Mouse (Mus musculus): ENCODE measurements at regions not wholly inside any gene's neighbourhood (a gene's known extent, or its start where the extent isn't known, plus 50 kb on each side); places are given as distances from the start of the nearest gene placed in this dataset.
A peak's percentile ranks its signal among the peaks of the same experiment; 100 is the strongest.

DNA sequence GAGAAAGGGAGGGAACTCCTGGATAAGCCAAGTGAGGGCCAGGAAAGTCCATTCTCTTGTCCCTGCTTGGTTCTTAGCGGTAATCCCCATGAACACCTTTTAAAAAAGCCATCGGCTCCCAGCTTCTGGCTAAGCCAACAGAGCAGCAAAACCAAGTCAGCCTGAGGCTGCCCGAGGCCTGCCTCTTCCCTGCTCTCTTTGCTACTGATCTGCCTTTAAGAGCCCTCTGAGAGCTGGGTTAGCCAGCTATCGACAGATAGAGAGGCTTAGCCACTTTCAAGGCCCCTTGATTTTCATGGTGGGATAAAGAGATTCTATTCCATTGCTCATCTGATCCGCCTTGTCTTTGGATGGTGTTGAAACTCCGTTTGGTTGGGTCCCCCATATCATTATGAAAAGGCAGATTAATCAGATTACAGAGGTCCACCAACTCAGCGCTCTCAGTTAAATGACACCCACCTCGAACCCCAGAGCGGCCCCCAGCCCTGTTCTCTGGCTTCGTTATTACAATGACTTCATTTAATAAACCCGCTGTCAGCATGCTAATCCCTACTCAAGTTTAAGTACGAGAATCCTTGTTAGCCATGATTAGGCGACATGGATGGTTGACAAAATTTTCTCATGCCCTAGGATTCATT lies 66.1 kb downstream of the Slc4a3 start:
- no peak for DNase-seq (ENCODE audit: low spot score)

DNA sequence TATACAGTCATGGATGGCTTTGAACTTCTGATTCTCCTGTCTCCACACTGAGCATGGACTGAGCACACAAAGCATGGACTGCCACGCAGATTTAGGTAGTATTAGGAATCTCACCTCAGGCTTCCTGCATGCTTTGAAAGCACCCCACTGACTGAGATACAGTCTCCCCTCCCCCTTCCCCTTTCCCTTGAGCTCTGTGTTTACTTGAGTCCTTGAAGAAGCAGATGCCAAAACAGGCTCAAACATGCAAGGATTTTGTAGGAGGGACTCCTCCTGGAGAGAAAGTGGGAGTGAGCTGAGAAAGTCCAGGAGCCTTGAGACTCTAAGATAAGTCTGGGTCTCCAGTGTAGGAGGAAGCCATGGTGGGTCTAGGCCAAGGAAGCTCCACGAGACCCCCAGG lies 67.1 kb downstream of the Slc4a3 start:
- no peak for DNase-seq (ENCODE audit: low spot score)

DNA sequence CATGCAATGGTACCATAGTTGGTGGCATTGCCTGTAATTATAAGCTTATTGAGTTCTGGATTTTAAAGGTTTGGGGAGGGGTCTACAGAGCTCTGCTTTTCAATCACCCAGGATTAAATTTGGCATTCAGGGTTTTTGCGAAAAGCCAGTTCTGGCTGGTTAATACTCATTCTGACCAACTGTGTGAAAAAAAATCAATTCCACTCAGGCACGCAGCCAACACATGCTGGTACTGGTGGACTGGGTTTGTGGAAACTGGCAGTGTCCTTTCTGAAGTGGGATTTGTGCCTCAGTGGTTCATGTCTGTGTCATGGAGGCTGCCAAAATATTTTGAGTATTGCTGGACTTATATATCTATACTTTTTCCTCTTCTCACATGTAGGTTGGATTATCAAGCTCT lies 70.9 kb downstream of the Slc4a3 start:
- DNase-seq (ENCODE audit: low spot score) = no peak

DNA sequence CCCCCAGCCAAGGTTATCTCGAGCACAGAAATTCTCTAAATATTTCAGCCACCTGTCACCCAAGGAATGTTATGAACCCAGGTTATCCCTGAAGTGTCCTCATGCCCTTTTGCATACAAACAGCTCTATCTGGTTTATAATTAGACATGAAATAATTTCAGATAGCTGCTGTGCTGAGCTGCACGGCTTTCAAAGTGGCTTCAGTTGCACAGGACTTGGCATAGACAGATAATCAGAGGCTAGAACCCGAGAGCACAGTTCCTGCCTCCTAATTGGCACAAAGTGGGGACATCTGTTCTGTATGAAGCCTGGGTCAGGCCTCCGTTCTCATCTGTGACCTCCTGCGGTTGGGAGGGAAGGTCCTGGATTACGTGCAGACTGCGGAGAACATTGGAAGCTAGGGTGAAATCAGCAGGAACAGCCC lies 72.3 kb downstream of the Slc4a3 start:
- no peak for DNase-seq (ENCODE audit: low spot score)

DNA sequence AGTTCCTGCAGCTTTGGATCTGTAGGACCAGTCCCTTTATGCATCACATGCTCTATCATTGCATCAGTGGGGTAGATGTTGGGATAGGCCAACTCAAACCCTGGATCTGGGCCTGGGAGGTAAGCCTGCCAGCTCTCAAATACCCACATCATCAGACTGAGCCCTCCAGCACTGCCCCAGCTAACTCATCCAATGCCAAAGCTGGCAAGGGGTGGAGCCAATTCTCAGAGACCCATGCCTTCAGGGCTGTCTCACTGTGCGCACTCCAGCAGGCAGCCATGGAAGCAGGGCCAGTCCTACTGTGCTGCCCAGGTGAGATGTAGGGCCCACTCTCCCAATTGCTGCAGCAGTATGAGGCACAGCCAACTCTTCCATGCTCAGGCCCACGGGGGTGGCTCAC lies 84.2 kb downstream of the Slc4a3 start:
- DNase-seq (ENCODE audit: low spot score) = no peak

DNA sequence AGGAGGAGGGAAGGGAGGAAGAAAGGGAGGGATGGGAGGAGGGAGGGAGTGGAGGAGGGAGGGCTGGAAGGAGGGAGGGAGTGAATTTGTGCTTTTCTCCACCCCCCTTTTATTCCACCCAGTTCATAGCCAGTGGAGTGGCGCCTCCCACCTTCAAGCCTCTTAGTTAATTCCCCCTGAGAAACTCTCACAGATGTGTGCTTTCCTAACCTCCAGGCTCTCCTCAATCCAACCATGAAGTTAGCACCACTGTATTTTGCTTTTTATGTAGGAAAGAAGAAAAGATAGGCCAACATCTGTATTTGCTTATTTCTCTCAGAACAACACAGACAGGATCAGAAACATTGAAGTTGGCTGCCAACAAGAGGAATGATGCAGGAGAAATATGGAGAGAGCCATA lies 85.7 kb downstream of the Slc4a3 start:
- no peak for DNase-seq (ENCODE audit: low spot score)

DNA sequence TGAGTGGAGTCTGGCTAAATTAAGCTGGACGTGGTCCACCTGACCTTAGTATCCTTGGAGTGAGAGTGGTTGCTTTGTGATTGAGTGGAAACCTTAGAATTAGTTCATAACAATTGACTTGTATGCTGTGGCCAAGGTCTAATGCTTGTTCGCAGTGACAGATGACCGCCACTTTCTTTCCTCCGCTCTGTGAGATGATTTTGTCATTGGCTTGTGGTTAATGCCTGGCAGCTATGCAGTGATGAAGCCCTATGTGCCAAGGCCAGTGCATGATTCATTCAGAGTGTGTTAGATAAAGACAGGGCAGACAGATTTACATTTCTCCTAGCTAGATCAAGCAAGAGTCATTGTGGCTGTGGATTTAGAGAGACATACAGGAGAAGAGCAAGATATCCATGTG lies 89.5 kb downstream of the Slc4a3 start:
- DNase-seq (ENCODE audit: low spot score) = no peak

DNA sequence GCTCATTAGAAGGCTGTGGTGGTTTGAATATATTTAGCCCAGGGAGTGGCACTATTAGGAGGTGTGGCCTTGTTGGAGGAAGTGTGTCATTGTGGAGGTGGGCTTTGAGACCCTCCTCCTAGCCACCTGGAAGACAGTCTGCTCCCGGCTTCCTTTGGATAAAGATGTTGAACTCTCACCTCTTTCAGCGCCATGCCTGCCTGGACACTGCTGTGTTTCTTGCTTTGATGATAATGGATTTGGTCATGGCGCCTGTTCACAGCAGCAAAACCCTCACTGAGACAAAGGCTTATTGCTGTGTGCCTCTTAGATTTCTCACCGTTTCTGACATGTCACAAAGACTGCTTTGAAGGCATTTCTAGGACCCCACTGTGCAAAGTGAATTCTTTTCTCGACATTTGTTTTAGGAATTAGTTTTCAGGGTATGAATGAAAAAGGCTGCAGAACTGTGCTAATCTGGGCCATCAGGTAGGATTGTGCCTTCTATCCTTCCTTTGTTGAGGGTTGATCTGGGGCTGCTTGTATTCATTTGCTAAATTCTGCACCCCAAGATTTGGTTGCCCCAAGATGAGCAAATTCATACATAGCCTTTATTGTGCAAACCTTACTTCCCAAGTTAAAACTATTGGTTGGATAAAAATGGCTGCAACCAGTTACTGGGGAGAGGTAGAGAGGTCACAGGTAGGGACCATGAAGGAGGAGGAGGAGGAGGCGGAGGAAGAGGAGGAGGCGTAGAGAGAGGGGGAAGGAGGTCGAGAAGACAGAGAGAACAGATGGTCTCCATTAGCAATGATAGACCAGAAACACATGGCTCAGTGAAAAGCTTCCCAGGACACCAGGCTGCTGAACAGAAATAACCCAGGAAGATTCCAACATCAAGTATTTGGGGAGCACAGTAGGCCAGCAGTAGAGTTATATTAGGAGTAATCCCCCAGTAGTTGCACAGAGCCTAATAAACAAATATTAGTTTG lies 93.2 kb downstream of the Slc4a3 start:
- DNase-seq (ENCODE audit: low spot score) = no peak

DNA sequence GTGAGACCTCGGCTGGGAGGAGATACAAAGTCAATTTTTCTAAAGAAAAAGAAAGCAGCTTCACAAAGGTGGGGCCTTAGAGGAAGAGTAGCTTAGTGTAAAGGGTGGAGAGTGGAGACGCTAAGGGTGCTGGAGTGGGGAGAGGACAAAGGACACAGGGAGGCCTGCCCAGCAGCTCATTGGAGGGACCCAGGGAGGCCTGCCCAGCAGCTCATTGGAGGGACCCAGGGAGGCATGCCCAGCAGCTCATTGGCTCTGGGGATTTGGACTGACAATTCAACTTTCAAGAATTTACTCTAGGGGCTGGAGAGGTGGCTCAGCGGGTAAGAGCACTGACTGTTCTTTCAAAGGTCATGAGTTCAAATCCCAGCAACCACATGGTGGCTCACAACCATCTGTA lies 96.4 kb downstream of the Slc4a3 start:
- DNase-seq (ENCODE audit: low spot score) = no peak

DNA sequence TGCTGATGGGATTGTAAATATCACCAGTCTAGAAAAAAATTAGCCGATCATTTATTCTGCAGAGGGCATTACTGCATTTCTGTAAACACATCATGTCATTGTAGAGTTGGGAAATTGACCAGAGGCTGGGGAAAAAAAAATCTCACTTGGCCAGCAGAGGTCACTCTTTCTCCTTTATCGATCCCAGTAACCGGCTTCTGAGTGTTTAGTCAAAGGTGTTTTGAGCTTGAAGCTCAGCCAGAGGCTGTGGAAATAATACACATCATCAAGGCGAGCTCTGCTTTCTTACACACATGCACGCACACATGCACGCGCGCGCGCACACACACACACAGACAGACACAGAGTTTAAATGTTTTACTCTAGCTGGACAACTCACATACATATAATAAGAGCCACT lies 106.5 kb downstream of the Slc4a3 start:
- peak; percentile 61 for DNase-seq (ENCODE audit: low spot score)

DNA sequence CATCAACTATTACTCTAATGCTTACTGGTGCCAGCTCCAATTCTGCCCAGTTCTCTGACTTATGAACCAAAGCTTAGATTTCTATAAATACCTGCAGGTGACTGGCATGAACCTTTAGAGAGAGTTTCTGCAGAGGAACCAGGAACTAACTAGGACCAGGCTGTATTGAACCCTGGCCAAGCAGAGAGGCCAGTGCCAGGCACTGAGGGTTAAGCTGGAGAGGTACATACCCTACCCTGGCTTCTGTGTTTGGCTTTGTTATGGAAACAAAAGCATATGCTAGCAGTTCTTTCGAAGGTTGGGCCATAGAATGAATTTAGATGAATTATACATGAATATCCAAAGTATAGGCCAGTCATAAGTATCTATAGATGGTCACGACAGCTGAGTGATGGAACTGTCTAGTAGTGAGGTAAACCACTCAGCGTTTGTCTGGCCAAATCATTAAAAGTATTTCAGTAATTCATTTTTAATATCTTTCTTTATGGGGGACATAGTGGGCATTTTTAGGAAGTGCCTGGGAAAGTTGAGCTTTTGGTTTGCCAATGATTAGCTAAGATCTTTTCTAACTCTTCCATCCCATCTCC lies 107.0 kb downstream of the Slc4a3 start:
- no peak for DNase-seq (ENCODE audit: low spot score)

DNA sequence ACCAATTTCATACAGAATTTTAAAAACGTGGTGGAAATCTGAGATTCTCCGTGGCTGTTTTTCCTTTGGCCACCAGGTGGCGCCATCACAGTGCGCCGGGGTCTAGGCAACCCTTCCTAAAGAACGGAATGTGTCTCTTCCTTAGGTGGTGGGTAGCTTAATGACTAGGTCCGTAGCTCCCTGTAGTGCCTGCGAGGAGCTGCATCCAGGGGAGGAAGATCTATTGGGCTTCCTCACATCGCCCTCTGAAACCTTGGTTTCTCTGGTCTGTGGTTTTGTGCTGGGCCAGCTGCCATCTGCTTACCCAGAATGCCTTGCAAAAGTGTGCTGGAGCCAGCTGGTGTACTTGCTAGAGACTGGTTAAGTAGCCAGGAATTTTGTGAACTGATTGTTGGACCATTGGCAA lies 107.6 kb downstream of the Slc4a3 start:
- peak; percentile 48 for DNase-seq (ENCODE audit: low spot score)

DNA sequence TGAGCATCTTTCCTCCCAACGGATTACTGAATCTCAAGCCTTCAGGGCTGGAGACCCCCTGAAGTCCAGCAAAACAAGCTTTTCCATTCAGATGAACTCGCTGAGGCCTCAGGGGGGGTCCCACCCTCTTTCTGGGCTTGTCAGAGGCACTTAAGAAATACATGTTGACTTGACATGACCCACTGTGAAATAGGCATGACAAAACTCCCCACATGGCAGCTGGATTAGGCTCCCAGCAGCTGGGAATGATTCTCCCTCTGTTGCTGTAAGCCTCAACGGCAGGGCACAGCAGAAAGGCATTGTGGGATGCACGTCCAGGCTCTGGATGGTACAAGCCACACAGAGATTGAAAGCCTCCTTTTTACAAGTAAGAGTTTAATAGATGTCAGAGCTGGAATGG lies 110.5 kb downstream of the Slc4a3 start:
- DNase-seq (ENCODE audit: low spot score) = no peak

DNA sequence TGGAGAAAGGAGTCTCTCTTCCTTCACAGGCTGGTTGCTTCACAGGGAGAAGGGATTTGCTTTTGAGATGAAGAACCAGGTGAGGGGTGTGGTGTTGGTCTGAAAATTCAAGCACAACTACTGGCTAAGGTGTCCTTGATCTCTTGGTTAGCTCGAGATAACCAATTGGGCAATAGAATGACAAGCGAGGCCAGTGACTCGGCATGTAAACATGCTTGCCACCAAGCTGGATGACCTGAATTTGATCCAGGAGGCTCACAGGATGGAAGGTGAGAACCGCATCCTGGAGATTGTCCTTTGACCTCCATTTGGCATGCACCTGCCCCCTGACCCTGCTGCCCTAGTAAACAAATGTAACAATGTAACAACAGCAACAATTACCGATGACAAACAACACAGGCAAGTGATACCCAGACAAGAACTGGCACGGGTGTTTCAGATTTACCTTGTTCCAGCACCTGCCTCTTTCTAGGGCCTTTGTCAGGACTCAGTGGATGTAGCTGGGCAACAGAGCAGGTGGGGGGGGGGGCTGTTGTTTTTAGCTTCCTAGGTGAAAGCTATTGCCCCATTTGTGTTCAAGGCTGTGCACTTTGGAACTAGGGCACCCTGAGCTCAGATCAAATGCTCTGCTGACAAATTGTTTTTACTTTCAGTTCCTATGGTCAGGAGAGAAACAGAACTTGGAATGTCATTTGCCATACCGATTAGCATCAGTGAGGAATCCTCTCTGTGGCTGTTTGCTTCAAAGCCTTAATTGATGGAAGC lies 114.5 kb downstream of the Slc4a3 start:
- DNase-seq (ENCODE audit: low spot score) = no peak

DNA sequence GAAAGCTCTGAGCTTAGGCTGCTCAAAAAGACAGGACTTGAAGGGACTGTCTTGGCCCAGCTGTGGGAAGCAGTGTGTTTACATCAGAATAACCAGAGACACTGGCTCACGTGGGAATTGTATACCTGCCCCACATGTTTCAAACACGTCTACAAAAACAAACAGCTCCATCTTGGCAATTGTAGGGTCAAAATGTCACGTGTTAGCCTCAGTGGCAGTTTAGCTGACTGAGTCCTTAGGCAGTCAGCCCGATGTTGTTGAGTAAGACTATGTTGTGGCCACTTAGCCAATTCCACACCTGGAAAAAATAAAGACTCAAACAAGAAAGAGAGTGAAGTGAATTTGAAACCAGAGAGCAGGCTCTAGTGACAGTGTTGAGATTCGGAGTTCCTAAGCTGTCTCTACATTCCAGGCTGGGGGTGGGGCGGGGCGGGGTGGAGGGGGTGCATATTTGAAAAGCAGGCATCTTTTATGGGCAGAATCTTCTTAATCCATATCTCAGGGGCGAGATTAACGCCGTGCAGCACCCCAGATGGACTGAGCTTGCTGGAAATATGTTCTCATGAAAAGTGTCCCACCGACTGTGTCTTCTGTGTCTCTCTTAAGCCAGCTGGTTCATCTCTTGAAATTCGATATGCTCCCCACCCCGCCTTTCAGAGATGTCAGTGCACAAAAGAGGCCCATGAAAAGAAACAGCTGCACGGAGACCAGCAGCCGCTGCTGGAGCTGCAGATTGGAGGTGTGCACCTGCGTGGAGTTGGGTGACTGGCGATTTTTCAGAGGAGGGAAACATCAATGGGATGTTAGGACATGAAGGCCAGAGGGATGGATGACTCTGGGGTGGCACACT lies 116.3 kb downstream of the Slc4a3 start:
- DNase-seq (ENCODE audit: low spot score) = no peak

DNA sequence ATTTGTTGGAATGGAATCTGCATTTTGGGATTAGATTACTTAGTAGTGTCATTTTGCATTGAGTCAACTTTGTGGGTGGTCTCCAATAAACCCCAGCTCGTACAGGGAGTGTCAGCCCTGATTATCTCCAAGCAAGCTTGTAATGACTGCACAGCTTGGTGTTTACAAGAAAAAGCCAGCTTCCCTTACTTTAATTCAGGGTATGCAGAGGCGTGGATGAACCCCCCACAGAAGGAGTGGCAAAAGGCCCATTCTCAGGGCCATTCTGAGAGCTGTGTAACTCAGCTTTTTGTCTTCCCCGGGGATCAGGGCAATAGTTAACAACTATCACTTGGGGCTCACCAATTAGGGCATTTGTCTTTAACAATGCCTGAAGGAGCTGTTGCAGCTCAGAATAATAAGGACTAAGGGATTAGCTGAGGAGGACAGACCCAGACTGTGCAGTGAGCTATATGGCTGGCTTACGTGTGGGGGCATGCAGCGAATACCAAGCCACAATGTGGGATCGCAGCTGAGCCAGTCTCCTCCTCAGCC lies 121.7 kb downstream of the Slc4a3 start:
- DNase-seq (ENCODE audit: low spot score) = no peak

DNA sequence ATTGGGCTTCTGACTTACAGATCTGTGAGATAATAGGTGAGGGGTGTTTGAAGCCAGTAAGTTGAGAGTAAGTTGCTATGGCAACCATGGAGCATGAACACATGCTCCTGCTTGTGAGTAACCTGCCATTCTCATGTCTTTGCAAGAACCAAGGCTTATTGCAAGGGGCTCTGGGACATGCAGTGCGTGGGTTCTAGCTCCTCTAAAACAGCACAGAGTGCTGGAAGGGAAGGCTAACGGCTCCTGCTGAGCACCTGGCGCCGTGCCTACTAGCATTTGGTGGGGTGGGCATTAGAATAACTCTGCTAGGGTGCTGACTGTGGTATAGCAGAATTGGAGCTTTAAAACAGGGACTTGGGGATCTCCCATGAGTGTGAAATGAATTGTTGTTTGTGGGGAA lies 130.2 kb downstream of the Slc4a3 start:
- no peak for DNase-seq (ENCODE audit: low spot score)

DNA sequence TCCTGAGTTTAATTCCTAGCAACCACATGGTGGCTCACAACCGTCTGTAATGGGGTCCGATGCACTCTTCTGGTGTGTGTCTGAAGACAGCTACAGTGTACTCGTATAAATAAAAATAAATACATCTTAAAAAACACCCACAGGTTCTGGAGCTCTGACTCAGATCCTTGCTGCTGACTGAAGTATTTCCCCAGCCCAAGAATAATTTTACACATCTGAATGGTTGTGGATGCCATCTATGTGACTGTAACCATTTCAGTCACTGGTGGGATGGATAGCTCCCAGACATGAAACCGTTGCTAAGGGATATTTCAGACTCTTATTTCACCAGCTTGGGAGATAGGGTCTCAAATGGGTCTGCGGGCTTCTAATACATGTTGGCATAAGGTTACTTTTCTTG lies 131.6 kb downstream of the Slc4a3 start:
- no peak for DNase-seq (ENCODE audit: low spot score)

DNA sequence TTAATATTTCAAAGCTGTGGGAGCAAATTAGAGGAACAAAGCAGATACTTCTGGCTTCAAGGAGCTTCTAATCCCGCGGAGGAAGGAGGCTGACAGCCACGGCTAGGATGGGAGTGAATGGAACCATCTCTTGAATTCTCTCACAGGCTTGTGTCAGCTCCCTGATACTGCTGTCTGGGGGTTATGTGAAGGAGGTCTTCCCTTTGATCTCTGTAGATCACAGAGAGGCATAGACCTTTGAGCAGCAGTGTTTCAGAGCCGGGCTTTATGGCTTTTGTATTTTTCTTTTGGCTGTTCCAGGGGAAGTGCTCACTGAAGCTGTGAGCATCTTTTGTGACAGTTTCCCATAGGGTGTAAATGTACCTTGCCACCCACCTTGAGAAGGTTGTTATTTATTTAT lies 132.2 kb downstream of the Slc4a3 start:
- no peak for DNase-seq (ENCODE audit: low spot score)

DNA sequence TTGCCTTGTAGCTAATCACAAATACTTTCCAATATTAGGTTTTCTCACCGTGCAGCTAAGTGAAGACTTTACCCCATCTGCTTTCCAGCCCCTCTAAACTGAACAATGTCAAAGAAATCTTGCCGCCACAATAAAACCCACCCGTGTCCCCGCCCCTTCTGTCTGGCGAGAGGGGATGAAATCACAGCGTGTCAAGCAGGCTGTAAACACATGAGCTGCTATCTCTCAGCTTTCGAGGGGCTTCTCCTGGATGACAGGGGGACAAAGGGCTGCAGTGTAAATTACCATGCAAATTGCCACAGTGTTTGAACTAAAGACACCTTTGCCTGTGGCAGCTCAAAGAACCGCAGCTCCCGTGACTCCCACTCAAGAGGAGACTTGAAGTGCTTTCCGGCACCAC lies 134.3 kb downstream of the Slc4a3 start:
- no peak for DNase-seq (ENCODE audit: low spot score)

DNA sequence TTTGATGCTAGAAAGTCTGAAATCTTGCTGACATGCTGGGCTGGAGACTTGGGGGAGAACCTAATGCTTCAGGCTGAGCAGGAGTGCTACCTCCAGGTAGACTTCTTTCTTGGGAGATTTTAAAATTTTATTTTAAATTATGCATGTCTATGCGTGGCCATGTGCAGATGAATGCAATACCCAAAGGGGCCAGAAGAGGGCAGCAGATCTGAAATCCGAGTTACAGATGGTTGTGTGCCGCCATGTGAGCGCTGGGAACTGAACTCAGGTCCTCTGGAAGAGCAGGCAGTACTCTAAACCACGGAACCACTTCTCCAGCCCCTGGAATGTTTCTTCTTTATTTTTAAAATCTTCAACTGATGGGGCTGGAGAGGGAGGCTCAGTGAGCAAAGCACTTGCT lies 135.8 kb downstream of the Slc4a3 start:
- no peak for DNase-seq (ENCODE audit: low spot score)
